Mouse (Mus musculus): ENCODE measurements at regions not wholly inside any gene's neighbourhood (a gene's known extent, or its start where the extent isn't known, plus 50 kb on each side); places are given as distances from the start of the nearest gene placed in this dataset.

DNA sequence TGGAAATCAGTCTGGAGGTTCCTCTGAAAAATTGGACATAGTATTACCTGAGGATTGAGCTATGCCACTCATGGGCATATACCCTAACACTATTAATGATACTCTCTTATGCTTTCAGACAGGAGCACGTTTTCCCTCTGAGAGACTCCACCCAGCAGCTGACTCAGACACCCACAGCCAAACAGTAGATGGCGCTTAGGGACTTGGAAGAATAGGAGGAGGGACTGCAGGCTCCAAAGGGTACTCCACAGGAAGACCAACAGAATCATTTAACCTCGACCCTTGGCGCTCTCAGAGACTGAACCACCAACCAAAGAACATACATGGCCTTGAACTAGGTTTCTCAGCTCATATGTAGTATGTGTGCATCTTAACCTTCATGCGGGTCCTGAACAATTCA lies 216.0 kb upstream of the Fut9 start:
- Histone ChIP-seq H3K9ac (ENCODE audit: low read depth, low read length) (no peak overlapping the region), H3K4me2 (ENCODE audit: low read length) (no peak overlapping the region), H3K9me3 (ENCODE audit: control insufficient read depth, low read length) (no peaks in the 10 kb centered on the region), H3K27me3 (replicated peaks; ENCODE audit: control insufficient read depth, insufficient read depth, low read length) (no peaks in the 10 kb centered on the region), H3K4me1 (ENCODE audit: control insufficient read depth, insufficient read depth, low read depth, low read length) (no peaks in the 10 kb centered on the region), H3K36me3 (ENCODE audit: control insufficient read depth, insufficient read depth, low read length) (no peaks in the 10 kb centered on the region), H3K27ac (ENCODE audit: low read depth, low read length) (no peak overlapping the region), H3K4me3 (ENCODE audit: low read length) (no peak overlapping the region)
- ATAC-seq, result no peak
- WGBS, result 56% methylated on average over 5 of the region's 5 CpGs

GRCm38 (mm10) chr4:26000364-26000763 lies 200.3 kb upstream of the Fut9 start:
- Histone ChIP-seq H3K4me3 (ENCODE audit: low read length) (no peak overlapping the region), H3K27me3 (replicated peaks; ENCODE audit: control insufficient read depth, insufficient read depth, low read length) (no peaks in the 10 kb centered on the region), H3K4me2 (ENCODE audit: low read length) (no peak overlapping the region), H3K4me1 (ENCODE audit: control insufficient read depth, insufficient read depth, low read depth, low read length) (no peaks in the 10 kb centered on the region), H3K36me3 (ENCODE audit: control insufficient read depth, insufficient read depth, low read length) (no peaks in the 10 kb centered on the region), H3K9me3 (ENCODE audit: control insufficient read depth, low read length) (no peaks in the 10 kb centered on the region), H3K9ac (ENCODE audit: low read depth, low read length) (no peak overlapping the region), H3K27ac (ENCODE audit: low read depth, low read length) (no peak overlapping the region)
- peak; percentile 73 for ATAC-seq
- 74% methylated on average over 3 of the region's 3 CpGs for WGBS

DNA sequence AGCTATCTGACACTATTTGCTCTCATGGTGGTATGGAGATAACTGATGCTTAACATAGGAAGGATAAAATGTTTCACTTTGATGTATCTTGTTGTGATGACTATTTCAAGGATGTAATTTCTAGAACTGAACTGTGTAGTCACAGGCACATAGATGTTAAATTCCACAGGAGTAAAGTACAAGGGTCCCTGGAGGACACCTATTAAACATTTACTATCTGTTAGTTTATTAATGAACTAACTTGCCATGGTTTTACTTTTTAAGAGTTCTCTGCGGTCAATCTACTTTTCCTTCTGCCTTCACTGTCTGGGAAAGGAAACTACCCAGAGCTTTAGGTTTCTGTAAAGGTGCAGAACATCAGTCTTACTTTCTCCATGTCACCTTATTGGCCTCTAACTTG lies 198.5 kb upstream of the Fut9 start:
- Histone ChIP-seq H3K9ac (ENCODE audit: low read depth, low read length) (no peak overlapping the region), H3K4me3 (ENCODE audit: low read length) (no peak overlapping the region), H3K27me3 (replicated peaks; ENCODE audit: control insufficient read depth, insufficient read depth, low read length) (no peaks in the 10 kb centered on the region), H3K9me3 (ENCODE audit: control insufficient read depth, low read length) (no peaks in the 10 kb centered on the region), H3K4me1 (ENCODE audit: control insufficient read depth, insufficient read depth, low read depth, low read length) (no peaks in the 10 kb centered on the region), H3K27ac (ENCODE audit: low read depth, low read length) (no peak overlapping the region), H3K4me2 (ENCODE audit: low read length) (no peak overlapping the region), H3K36me3 (ENCODE audit: control insufficient read depth, insufficient read depth, low read length) (no peaks in the 10 kb centered on the region)
- WGBS, result 96% methylated on average over 1 of the region's 1 CpGs
- no peak for ATAC-seq

GRCm38 (mm10) chr4:25955696-25956348 lies 155.8 kb upstream of the Fut9 start:
- ATAC-seq, result 0 out of 2 replicates have a peak, but pooled peaks have one; percentile 45
- WGBS, result 88% methylated on average over 2 of the region's 2 CpGs

GRCm38 (mm10) chr4:25932546-25932945 lies 132.5 kb upstream of the Fut9 start:
- H3K4me2 ChIP-seq (ENCODE audit: low read length), result no peak overlapping the region
- H3K27me3 ChIP-seq (replicated peaks; ENCODE audit: control insufficient read depth, insufficient read depth, low read length), result no peaks in the 10 kb centered on the region
- H3K9me3 ChIP-seq (ENCODE audit: control insufficient read depth, low read length), result no peaks in the 10 kb centered on the region
- ATAC-seq, result no peak
- no peak overlapping the region for H3K27ac ChIP-seq (ENCODE audit: low read depth, low read length)
- H3K36me3 ChIP-seq (ENCODE audit: control insufficient read depth, insufficient read depth, low read length), result no peaks in the 10 kb centered on the region
- WGBS, result 82% methylated on average over 6 of the region's 6 CpGs
- no peaks in the 10 kb centered on the region for H3K4me1 ChIP-seq (ENCODE audit: control insufficient read depth, insufficient read depth, low read depth, low read length)
- no peak overlapping the region for H3K9ac ChIP-seq (ENCODE audit: low read depth, low read length)
- no peak overlapping the region for H3K4me3 ChIP-seq (ENCODE audit: low read length)

More at GRCm38 (mm10) chr4:25955696-25956348, 155.8 kb upstream of the Fut9 start:
- no peak overlapping the region for H3K27ac ChIP-seq (ENCODE audit: low read depth, low read length)
- no peaks in the 10 kb centered on the region for H3K36me3 ChIP-seq (ENCODE audit: control insufficient read depth, insufficient read depth, low read length)
- no peaks in the 10 kb centered on the region for H3K27me3 ChIP-seq (replicated peaks; ENCODE audit: control insufficient read depth, insufficient read depth, low read length)
- H3K4me3 ChIP-seq (ENCODE audit: low read length), result no peak overlapping the region
- H3K9me3 ChIP-seq (ENCODE audit: control insufficient read depth, low read length), result no peaks in the 10 kb centered on the region
- no peaks in the 10 kb centered on the region for H3K4me1 ChIP-seq (ENCODE audit: control insufficient read depth, insufficient read depth, low read depth, low read length)
- H3K4me2 ChIP-seq (ENCODE audit: low read length), result no peak overlapping the region
- no peak overlapping the region for H3K9ac ChIP-seq (ENCODE audit: low read depth, low read length)

DNA sequence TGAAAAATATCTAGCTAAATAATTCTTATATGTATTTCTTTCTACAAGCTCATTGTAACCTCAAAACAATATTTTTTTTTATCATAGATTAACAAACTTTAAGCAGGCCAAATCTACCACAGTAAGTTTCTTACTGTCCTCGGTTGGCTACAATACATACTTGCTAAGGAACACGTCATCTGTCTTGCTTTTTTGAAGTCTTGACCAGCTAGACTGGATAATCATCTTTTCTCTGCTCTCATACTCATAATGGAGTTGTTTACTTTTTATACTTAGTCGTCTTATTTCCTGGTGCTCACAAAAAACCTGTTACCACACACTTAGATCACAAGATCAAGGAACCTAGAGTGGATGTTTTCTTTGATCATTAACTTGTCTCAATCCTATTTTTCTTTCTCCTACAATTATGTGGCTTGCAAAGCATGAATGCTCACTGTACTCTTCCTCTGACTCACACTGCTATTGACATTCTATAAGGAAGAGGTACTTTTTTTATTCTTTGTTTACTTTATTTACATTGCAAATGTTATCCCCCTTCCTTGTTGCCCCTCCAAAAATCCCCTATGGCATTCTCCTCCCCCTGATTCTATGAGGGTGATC lies 95.4 kb upstream of the Fut9 start:
- no peak for ATAC-seq
- 82% methylated on average over 3 of the region's 3 CpGs for WGBS

DNA sequence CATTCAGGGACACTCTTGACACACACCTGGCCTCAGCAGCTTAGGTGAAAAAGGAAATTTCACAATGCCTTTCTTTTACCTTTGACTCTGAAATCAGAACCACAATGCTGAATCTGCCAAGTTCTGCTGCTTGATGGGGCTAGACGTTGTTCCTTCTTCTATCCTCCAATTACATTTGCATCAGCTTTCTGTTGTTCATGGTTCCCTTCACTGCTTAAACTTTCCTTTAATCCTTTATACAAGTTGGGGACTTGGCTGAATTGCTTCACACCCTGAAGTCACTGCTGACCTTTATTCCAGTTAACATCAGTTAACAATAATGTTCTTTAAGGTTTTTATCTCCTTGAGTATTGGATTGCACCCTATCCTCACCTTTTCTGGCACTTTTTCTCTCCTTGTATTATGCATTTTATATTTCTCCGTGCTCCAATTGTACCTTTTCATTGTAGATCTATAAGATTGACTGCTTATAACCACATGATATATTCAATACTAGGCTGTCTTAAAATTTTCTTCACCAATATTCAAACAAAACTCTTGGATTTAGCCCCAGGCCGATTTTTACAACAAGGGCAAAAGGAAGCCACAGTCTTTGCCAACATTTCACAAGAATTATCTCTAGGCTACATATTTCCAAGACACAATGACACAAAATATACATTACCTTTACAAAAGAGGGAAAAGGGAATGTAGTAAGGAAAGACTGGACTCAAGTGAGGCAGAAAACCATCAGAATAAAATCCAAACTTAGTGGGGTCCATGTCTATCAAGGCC lies 92.0 kb upstream of the Fut9 start:
- no peaks in the 10 kb centered on the region for H3K36me3 ChIP-seq (ENCODE audit: control insufficient read depth, insufficient read depth, low read length)
- no peak overlapping the region for H3K9ac ChIP-seq (ENCODE audit: low read depth, low read length)
- 84% methylated on average over 3 of the region's 3 CpGs for WGBS
- H3K9me3 ChIP-seq (ENCODE audit: control insufficient read depth, low read length), result no peaks in the 10 kb centered on the region
- H3K4me2 ChIP-seq (ENCODE audit: low read length), result no peak overlapping the region
- H3K27me3 ChIP-seq (replicated peaks; ENCODE audit: control insufficient read depth, insufficient read depth, low read length), result no peaks in the 10 kb centered on the region
- ATAC-seq, result no peak
- H3K27ac ChIP-seq (ENCODE audit: low read depth, low read length), result no peak overlapping the region
- no peaks in the 10 kb centered on the region for H3K4me1 ChIP-seq (ENCODE audit: control insufficient read depth, insufficient read depth, low read depth, low read length)
- no peak overlapping the region for H3K4me3 ChIP-seq (ENCODE audit: low read length)

More for the DNA sequence above, 95.4 kb upstream of the Fut9 start:
- Histone ChIP-seq H3K4me2 (ENCODE audit: low read length) (no peak overlapping the region), H3K9ac (ENCODE audit: low read depth, low read length) (no peak overlapping the region), H3K27me3 (replicated peaks; ENCODE audit: control insufficient read depth, insufficient read depth, low read length) (no peaks in the 10 kb centered on the region), H3K27ac (ENCODE audit: low read depth, low read length) (no peak overlapping the region), H3K4me3 (ENCODE audit: low read length) (no peak overlapping the region), H3K9me3 (ENCODE audit: control insufficient read depth, low read length) (no peaks in the 10 kb centered on the region), H3K4me1 (ENCODE audit: control insufficient read depth, insufficient read depth, low read depth, low read length) (no peaks in the 10 kb centered on the region), H3K36me3 (ENCODE audit: control insufficient read depth, insufficient read depth, low read length) (no peaks in the 10 kb centered on the region)

Data from hindbrain, embryonic 16.5 days (tissue).